Mouse (Mus musculus): ENCODE measurements around the gene Kdelc2. TPM values are rescaled to one million over a fixed set of nuclear protein-coding genes. Genes with fewer than 3 reads are reported as not detected.

Kdelc2 gene
- total RNA-seq, 1 experiment: 5.5 TPM

- Histone ChIP-seq H3K9me3 (ENCODE audit: control insufficient read depth, insufficient read depth, low read depth, low read length) (no peaks in the 10 kb centered on the region), H3K4me3 (ENCODE audit: insufficient read depth in 1 of 2, low read depth in 1 of 2, low read length in 2 of 2, poor library complexity in 1 of 2, severe bottlenecking in 1 of 2) (no peak overlapping the region), H3K36me3 (ENCODE audit: control insufficient read depth, insufficient read depth, low read length, poor library complexity, severe bottlenecking) (no peaks in the 10 kb centered on the region; the same call in 1 of the 2 replicates), H3K27ac (ENCODE audit: insufficient read depth, low read depth, low read length, poor library complexity, severe bottlenecking) (no peak overlapping the region), H3K4me1 (ENCODE audit: control insufficient read depth in 2 of 2, insufficient read depth in 2 of 2, low read length in 2 of 2, poor library complexity in 1 of 2) (peaks cover 6 to 7% of the 10 kb centered on the region in 2 experiments), H3K9ac (ENCODE audit: insufficient read depth, low read depth, low read length, poor library complexity, severe bottlenecking) (no peak overlapping the region)
- TF ChIP-seq HCFC1 (IDR thresholded peaks at IDR 0.05; ENCODE audit: borderline replicate concordance, insufficient read depth, low read length) (no peak), ZC3H11A (IDR thresholded peaks at IDR 0.05; ENCODE audit: borderline replicate concordance, low read depth, low read length) (no peak), CHD2 (IDR thresholded peaks at IDR 0.05; ENCODE audit: low read depth, low read length) (no peak), ZNF384 (IDR thresholded peaks at IDR 0.05; ENCODE audit: low read depth, low read length) (no peak)
- DNase-seq (ENCODE audit: low read depth, low spot score): no peak
- in situ Hi-C loops (cut with MboI; ENCODE audit: low sequenced_read_pairs in 2 of 2, unreplicated experiment in 2 of 2): no loop called here
These were observed 17.3 kb downstream of the Kdelc2 start for GRCm38 (mm10) chr9:53401146-53401545.

- DNase-seq (ENCODE audit: low read depth, low spot score): no peak
- Histone ChIP-seq H3K4me1 (ENCODE audit: control insufficient read depth in 2 of 2, insufficient read depth in 2 of 2, low read length in 2 of 2, poor library complexity in 1 of 2) (peaks cover 6 to 7% of the 10 kb centered on the region in 2 experiments), H3K36me3 (ENCODE audit: control insufficient read depth, insufficient read depth, low read length, poor library complexity, severe bottlenecking) (no peaks in the 10 kb centered on the region; the same call in 1 of the 2 replicates), H3K9ac (ENCODE audit: insufficient read depth, low read depth, low read length, poor library complexity, severe bottlenecking) (peak within 1 kb of the TSS; percentile 65; the same call in 1 of the 2 replicates), H3K9me3 (ENCODE audit: control insufficient read depth, insufficient read depth, low read depth, low read length) (no peaks in the 10 kb centered on the region), H3K4me3 (ENCODE audit: insufficient read depth in 1 of 2, low read depth in 1 of 2, low read length in 2 of 2, poor library complexity in 1 of 2, severe bottlenecking in 1 of 2) (peak within 1 kb of the TSS; percentile 18 to 76), H3K27ac (ENCODE audit: insufficient read depth, low read depth, low read length, poor library complexity, severe bottlenecking) (no peak within 1 kb of the TSS; the same call in 1 of the 2 replicates)
- in situ Hi-C loops (cut with MboI; ENCODE audit: low sequenced_read_pairs in 2 of 2, unreplicated experiment in 2 of 2): no loop called here
- no peak for TF ChIP-seq ZC3H11A (IDR thresholded peaks at IDR 0.05; ENCODE audit: borderline replicate concordance, low read depth, low read length)
- TF ChIP-seq ZNF384 (IDR thresholded peaks at IDR 0.05; ENCODE audit: low read depth, low read length): no peak
- no peak for TF ChIP-seq HCFC1 (IDR thresholded peaks at IDR 0.05; ENCODE audit: borderline replicate concordance, insufficient read depth, low read length)
- no peak for TF ChIP-seq CHD2 (IDR thresholded peaks at IDR 0.05; ENCODE audit: low read depth, low read length)
- TF ChIP-seq MAFK (IDR thresholded peaks at IDR 0.05; ENCODE audit: insufficient read depth, low read depth, low read length): no peak
These were observed 18.5 kb downstream of the Kdelc2 start, which contains the start of gene 4930550C14Rik for GRCm38 (mm10) chr9:53402291-53402711. 4930550C14Rik (plus strand) TSS chr9:53402325.

GRCm38 (mm10) chr9:53402991-53403390, 19.2 kb downstream of the Kdelc2 start:
- Histone ChIP-seq H3K9ac (ENCODE audit: insufficient read depth, low read depth, low read length, poor library complexity, severe bottlenecking) (peak overlapping the region; percentile 65), H3K36me3 (ENCODE audit: control insufficient read depth, insufficient read depth, low read length, poor library complexity, severe bottlenecking) (no peaks in the 10 kb centered on the region; the same call in 1 of the 2 replicates), H3K4me3 (ENCODE audit: insufficient read depth in 1 of 2, low read depth in 1 of 2, low read length in 2 of 2, poor library complexity in 1 of 2, severe bottlenecking in 1 of 2) (peak overlapping the region; percentile 18 to 76), H3K27ac (ENCODE audit: insufficient read depth, low read depth, low read length, poor library complexity, severe bottlenecking) (no peak overlapping the region; the same call in 1 of the 2 replicates), H3K9me3 (ENCODE audit: control insufficient read depth, insufficient read depth, low read depth, low read length) (no peaks in the 10 kb centered on the region), H3K4me1 (ENCODE audit: control insufficient read depth in 2 of 2, insufficient read depth in 2 of 2, low read length in 2 of 2, poor library complexity in 1 of 2) (peaks cover 5 to 7% of the 10 kb centered on the region in 2 experiments)
- in situ Hi-C loops (cut with MboI; ENCODE audit: low sequenced_read_pairs in 2 of 2, unreplicated experiment in 2 of 2): no loop called here
- TF ChIP-seq MAFK (IDR thresholded peaks at IDR 0.05; ENCODE audit: insufficient read depth, low read depth, low read length) (no peak), ZC3H11A (IDR thresholded peaks at IDR 0.05; ENCODE audit: borderline replicate concordance, low read depth, low read length) (no peak), HCFC1 (IDR thresholded peaks at IDR 0.05; ENCODE audit: borderline replicate concordance, insufficient read depth, low read length) (no peak), ZNF384 (IDR thresholded peaks at IDR 0.05; ENCODE audit: low read depth, low read length) (no peak), CHD2 (IDR thresholded peaks at IDR 0.05; ENCODE audit: low read depth, low read length) (no peak)
- DNase-seq (ENCODE audit: low read depth, low spot score): no peak

GRCm38 (mm10) chr9:53404050-53404752, 20.4 kb downstream of the Kdelc2 start:
- no peaks in the 10 kb centered on the region; the same call in 1 of the 2 replicates for H3K36me3 ChIP-seq (ENCODE audit: control insufficient read depth, insufficient read depth, low read length, poor library complexity, severe bottlenecking)
- peaks cover 4 to 7% of the 10 kb centered on the region in 2 experiments for H3K4me1 ChIP-seq (ENCODE audit: control insufficient read depth in 2 of 2, insufficient read depth in 2 of 2, low read length in 2 of 2, poor library complexity in 1 of 2)
- peak overlapping the region; percentile 82 for H3K9ac ChIP-seq (ENCODE audit: insufficient read depth, low read depth, low read length, poor library complexity, severe bottlenecking)
- H3K4me3 ChIP-seq (ENCODE audit: insufficient read depth in 1 of 2, low read depth in 1 of 2, low read length in 2 of 2, poor library complexity in 1 of 2, severe bottlenecking in 1 of 2): peak overlapping the region; percentile 71 to 76
- DNase-seq (ENCODE audit: low read depth, low spot score): peak; percentile 68
- no peaks in the 10 kb centered on the region for H3K9me3 ChIP-seq (ENCODE audit: control insufficient read depth, insufficient read depth, low read depth, low read length)
- no peak overlapping the region; the same call in 1 of the 2 replicates for H3K27ac ChIP-seq (ENCODE audit: insufficient read depth, low read depth, low read length, poor library complexity, severe bottlenecking)
- no peak for TF ChIP-seq ZC3H11A (IDR thresholded peaks at IDR 0.05; ENCODE audit: borderline replicate concordance, low read depth, low read length)
- TF ChIP-seq ZNF384 (IDR thresholded peaks at IDR 0.05; ENCODE audit: low read depth, low read length): peak; percentile 66
- 0 out of 2 replicates have a peak, but pooled peaks have one; percentile 32 for TF ChIP-seq HCFC1 (IDR thresholded peaks at IDR 0.05; ENCODE audit: borderline replicate concordance, insufficient read depth, low read length)
- TF ChIP-seq CHD2 (IDR thresholded peaks at IDR 0.05; ENCODE audit: low read depth, low read length): peak; percentile 47; the same call in 1 of the 2 replicates
- TF ChIP-seq MAFK (IDR thresholded peaks at IDR 0.05; ENCODE audit: insufficient read depth, low read depth, low read length): no peak
- in situ Hi-C loops (cut with MboI; ENCODE audit: low sequenced_read_pairs in 2 of 2, unreplicated experiment in 2 of 2): no loop called here

All from ES-E14 (cell line).